Mouse (Mus musculus) C2C12 (cell line): ENCODE measurements at regions not wholly inside any gene's neighbourhood (a gene's known extent, or its start where the extent isn't known, plus 50 kb on each side); places are given as distances from the start of the nearest gene placed in this dataset.

ENCODE experiments used
- CEBPB ChIP-seq: IDR thresholded peaks from one replicate; pipeline ENCODE4 v1.6.1; 2011; ENCODE audit warnings: low read depth, mild to moderate bottlenecking, control low read depth, moderate library complexity
- CTCF ChIP-seq: IDR thresholded peaks from one replicate; pipeline ENCODE4 v1.5.1; 2011; ENCODE audit not compliant: control insufficient read depth, insufficient read depth, insufficient read length
- MAX ChIP-seq: IDR thresholded peaks from one replicate; pipeline ENCODE4 v1.6.1; 2011; ENCODE audit warnings: mild to moderate bottlenecking, control low read depth

DNA sequence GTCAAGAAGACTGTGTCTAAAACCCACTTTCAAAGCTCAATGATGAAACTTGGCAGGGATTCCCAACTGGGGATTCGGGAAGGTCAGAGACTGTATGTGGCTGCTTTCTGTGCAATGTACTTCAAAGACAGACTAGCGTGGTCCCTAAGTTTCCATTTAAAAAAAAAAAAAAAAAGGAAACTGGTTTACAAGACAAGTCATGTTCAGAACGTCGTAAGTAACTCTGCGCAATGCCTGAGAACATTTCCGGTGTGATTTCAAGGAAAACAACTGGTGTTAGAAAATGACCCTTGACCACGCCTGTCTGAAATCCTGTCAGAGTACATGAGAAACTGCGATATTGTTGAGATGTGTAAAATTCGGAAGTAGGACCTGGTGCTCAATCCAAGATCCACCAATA is 114.4 kb upstream of the Plxnc1 start:
- TF ChIP-seq CTCF (no peak), MAX (no peak), CEBPB (no peak)
